Mouse (Mus musculus): ENCODE results near the gene Rhox7b.
"Not testable (repeated sequence)": the region's sequence is repeated elsewhere in the genome, so short reads cannot be mapped to it uniquely, and the experiment has no call there.

Gene Rhox7b

GRCm38 (mm10) chrX:37897132-37897531, at the start of gene Rhox7b:
Gene Rhox7b (minus strand): TSS chrX:37897232.
- DNase-seq, result not testable (repeated sequence)

- no peak for DNase-seq
These were observed 19.3 kb upstream of the Rhox7b start for GRCm38 (mm10) chrX:37916311-37916710.

GRCm38 (mm10) chrX:37908581-37908980, 11.5 kb upstream of the Rhox7b start:
- DNase-seq, result no peak

GRCm38 (mm10) chrX:37903727-37904126, 6.7 kb upstream of the Rhox7b start:
- DNase-seq, result no peak

- not testable (repeated sequence) for DNase-seq
These were observed 4.6 kb upstream of the Rhox7b start, which contains the start of gene Rhox9 for GRCm38 (mm10) chrX:37901670-37902069. Gene Rhox9 (minus strand): TSS chrX:37901770.

DNA sequence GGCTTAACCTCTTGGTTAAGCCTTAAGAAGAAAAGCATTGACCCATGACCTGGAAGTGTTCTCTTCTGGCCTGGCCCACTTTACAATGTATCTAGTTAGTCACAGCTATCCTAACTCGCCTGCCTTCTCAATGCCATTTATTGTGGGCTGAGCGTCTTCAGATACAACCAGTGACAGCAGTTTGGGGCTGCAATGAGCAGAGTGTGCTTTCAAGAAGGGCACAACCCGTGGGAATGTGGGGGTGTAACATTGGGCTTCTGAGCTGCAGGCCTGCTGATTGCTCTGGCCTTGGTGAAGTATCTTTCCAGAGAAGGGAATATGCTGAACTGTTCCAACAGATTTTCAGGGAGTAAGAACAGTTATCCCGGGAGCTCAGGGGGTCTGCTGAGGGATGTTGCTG, 18.2 kb downstream of the Rhox7b start, which contains the start of gene Rhox8:
Gene Rhox8, minus strand, starts transcription at position 101 of the 400 bp plus-strand sequence.
- no peak for DNase-seq

- no peak for DNase-seq
These were observed 25.4 kb downstream of the Rhox7b start for GRCm38 (mm10) chrX:37871641-37872040.

All from heart, adult 11 months (tissue).